Mouse (Mus musculus): ENCODE results near the gene Mtmr14.

The Mtmr14 gene

GRCm38 (mm10) chr6:113276846-113277245 is 39.2 kb downstream of the Mtmr14 start:
- no peak for DNase-seq (ENCODE audit: extremely low read depth, insufficient read length, low spot score)

GRCm38 (mm10) chr6:113281676-113282075 is 44.0 kb downstream of the Mtmr14 start:
- DNase-seq (ENCODE audit: extremely low read depth, insufficient read length, low spot score), result no peak

- DNase-seq (ENCODE audit: extremely low read depth, insufficient read length, low spot score), result no peak
Measured at GRCm38 (mm10) chr6:113282101-113282802, 44.6 kb downstream of the Mtmr14 start, which contains the start of gene Cpne9. Cpne9 (plus strand) TSS chr6:113282307.

GRCm38 (mm10) chr6:113282969-113283368 is 45.3 kb downstream of the Mtmr14 start:
- no peak for DNase-seq (ENCODE audit: extremely low read depth, insufficient read length, low spot score)

GRCm38 (mm10) chr6:113283500-113283899 is 45.9 kb downstream of the Mtmr14 start:
- DNase-seq (ENCODE audit: extremely low read depth, insufficient read length, low spot score), result no peak

GRCm38 (mm10) chr6:113284931-113285330 is 47.3 kb downstream of the Mtmr14 start:
- DNase-seq (ENCODE audit: extremely low read depth, insufficient read length, low spot score), result no peak

- DNase-seq (ENCODE audit: extremely low read depth, insufficient read length, low spot score), result no peak
Measured at GRCm38 (mm10) chr6:113286316-113286715, 48.7 kb downstream of the Mtmr14 start.

GRCm38 (mm10) chr6:113287236-113287635 is 49.6 kb downstream of the Mtmr14 start:
- no peak for DNase-seq (ENCODE audit: extremely low read depth, insufficient read length, low spot score)

- no peak for DNase-seq (ENCODE audit: extremely low read depth, insufficient read length, low spot score)
Measured at GRCm38 (mm10) chr6:113289346-113289745, 51.7 kb downstream of the Mtmr14 start.

GRCm38 (mm10) chr6:113290346-113290745 is 52.7 kb downstream of the Mtmr14 start:
- no peak for DNase-seq (ENCODE audit: extremely low read depth, insufficient read length, low spot score)

- DNase-seq (ENCODE audit: extremely low read depth, insufficient read length, low spot score), result peak; percentile 42
Measured at GRCm38 (mm10) chr6:113292938-113293337, 55.3 kb downstream of the Mtmr14 start.

GRCm38 (mm10) chr6:113296046-113296445 is 58.4 kb downstream of the Mtmr14 start:
- no peak for DNase-seq (ENCODE audit: extremely low read depth, insufficient read length, low spot score)

GRCm38 (mm10) chr6:113296639-113297038 is 59.0 kb downstream of the Mtmr14 start:
- DNase-seq (ENCODE audit: extremely low read depth, insufficient read length, low spot score), result peak; percentile 49

GRCm38 (mm10) chr6:113301350-113301749 is 63.7 kb downstream of the Mtmr14 start:
- no peak for DNase-seq (ENCODE audit: extremely low read depth, insufficient read length, low spot score)

GRCm38 (mm10) chr6:113302258-113302657 is 64.6 kb downstream of the Mtmr14 start:
- DNase-seq (ENCODE audit: extremely low read depth, insufficient read length, low spot score), result no peak

GRCm38 (mm10) chr6:113306322-113306985 is 68.8 kb downstream of the Mtmr14 start:
- DNase-seq (ENCODE audit: extremely low read depth, insufficient read length, low spot score), result peak; percentile 100

GRCm38 (mm10) chr6:113306986-113307349 is 69.3 kb downstream of the Mtmr14 start, which contains the start of gene Brpf1:
Brpf1 (plus strand) TSS chr6:113307137.
- DNase-seq (ENCODE audit: extremely low read depth, insufficient read length, low spot score), result no peak

- peak; percentile 68 for DNase-seq (ENCODE audit: extremely low read depth, insufficient read length, low spot score)
Measured at GRCm38 (mm10) chr6:113307481-113308121, 70.0 kb downstream of the Mtmr14 start.

GRCm38 (mm10) chr6:113308141-113308540 is 70.5 kb downstream of the Mtmr14 start:
- no peak for DNase-seq (ENCODE audit: extremely low read depth, insufficient read length, low spot score)

- no peak for DNase-seq (ENCODE audit: extremely low read depth, insufficient read length, low spot score)
Measured at GRCm38 (mm10) chr6:113315972-113316371, 78.3 kb downstream of the Mtmr14 start.

- DNase-seq (ENCODE audit: extremely low read depth, insufficient read length, low spot score), result peak; percentile 99
Measured at GRCm38 (mm10) chr6:113326533-113327315, 89.1 kb downstream of the Mtmr14 start, which contains the start of gene Ogg1. Ogg1 (plus strand) TSS chr6:113326972.
